Mouse (Mus musculus): Measurements from ENCODE around the gene Ptov1. TPM values are rescaled to one million over a fixed set of nuclear protein-coding genes. Genes with fewer than 3 reads are reported as not detected.

Gene Ptov1
- polyA plus RNA-seq, 1 experiment from 2014 or later = 454 TPM

DNA sequence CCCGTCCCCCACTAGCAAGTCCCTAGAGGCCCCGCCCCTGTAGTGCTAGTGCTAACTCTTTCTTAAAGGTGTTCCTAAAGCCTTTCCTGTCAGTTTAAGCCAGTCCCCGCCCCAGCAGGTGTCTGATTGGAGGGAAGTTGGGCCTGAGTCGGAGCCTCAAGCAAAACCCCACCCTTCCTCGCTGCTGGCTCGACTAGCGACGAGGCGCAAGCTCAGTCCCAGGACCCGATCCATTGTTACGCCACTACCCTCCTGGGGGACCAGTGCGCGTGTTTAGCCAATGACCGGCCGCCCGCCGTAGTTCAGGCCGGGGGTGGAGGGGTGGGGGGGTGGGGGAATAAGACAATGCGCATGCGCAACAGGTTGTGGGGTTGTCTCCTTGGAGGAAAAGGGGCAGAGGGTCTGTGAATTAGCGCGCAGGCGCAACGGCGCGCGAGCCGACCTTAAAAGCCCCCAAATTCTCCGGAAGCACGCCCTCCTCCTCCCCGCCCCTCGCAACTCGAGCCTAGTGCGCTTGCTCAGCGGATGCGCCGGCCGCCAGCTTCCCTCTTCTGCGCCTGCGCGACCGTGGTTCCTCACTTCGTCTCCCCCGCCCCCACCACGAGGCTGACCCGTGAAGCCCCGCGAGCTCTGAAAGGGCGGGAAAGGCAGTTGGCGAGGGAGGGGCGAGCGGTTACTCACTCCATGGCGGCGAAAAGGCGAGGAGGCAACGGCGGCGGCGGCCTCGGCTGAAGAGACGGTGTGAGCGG, 53.7 kb downstream of the Ptov1 start, which contains the start of the genes Nup62 and Il4i1:
Gene Nup62, plus strand, starts transcription at position 368 of the 749 bp plus-strand sequence.
Gene Il4i1, plus strand, starts transcription at position 667 of the 749 bp plus-strand sequence.
- Histone ChIP-seq H3K4me2 (replicated peaks) (peak within 1 kb of the TSS; percentile 67), H3K4me1 (replicated peaks; ENCODE audit: control insufficient read depth, insufficient read depth, low read length) (peaks cover 36% of the 10 kb centered on the region)

DNA sequence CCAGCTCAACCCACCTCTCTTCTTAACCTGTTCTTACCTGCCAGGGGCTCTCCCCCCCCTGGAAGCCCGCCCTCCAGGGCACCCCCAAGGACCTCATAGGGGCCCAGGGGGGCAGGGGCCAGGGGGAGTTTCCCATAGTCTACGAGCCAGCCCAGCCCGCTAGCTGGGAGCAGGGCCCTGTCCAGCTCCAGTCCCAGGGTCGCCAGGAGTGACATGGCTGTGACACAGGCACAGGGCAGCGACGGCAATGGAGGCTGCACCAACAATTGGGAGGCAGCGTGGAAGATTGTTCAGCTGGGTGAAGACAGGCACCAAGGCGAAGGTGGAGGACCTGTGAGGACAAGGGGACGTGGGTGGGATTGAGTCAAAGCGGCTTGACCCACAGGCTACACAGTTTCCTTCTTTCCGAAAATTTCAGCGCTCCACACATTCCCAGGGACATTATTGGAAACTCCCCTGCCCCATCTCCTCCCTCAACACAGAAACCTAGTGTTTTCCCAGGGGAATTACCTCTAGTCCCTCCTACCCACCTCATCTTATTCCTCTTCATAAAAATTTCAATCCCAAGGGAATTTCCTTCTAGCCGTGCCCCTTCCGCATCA, 54.5 kb downstream of the Ptov1 start:
- Histone ChIP-seq H3K9ac (peak overlapping the region; percentile 34; the same call in 1 of the 2 replicates), H3K9me3 (ENCODE audit: control insufficient read depth, low read length) (no peaks in the 10 kb centered on the region), H3K27me3 (ENCODE audit: control insufficient read depth, insufficient read depth, low read length) (no peaks in the 10 kb centered on the region), H3K4me1 (replicated peaks; ENCODE audit: control insufficient read depth, insufficient read depth, low read length) (peaks cover 36% of the 10 kb centered on the region), H3K4me3 (replicated peaks; ENCODE audit: low read length) (peak overlapping the region; percentile 83), H3K27ac (peak overlapping the region; percentile 53; the same call in 1 of the 2 replicates), H3K4me2 (replicated peaks) (peak overlapping the region; percentile 67), H3K36me3 (replicated peaks; ENCODE audit: control insufficient read depth, insufficient read depth) (no peaks in the 10 kb centered on the region)
- DNase-seq (ENCODE audit: low spot score) (no peak), ATAC-seq (ENCODE audit: low FRiP score) (no peak)
- WGBS = 23% methylated on average over 14 of the region's 14 CpGs

More for the DNA sequence above, 53.7 kb downstream of the Ptov1 start, which contains the start of the genes Nup62 and Il4i1:
- ATAC-seq (ENCODE audit: low FRiP score) (peak; percentile 93), DNase-seq (ENCODE audit: low spot score) (peak; percentile 99)
- Histone ChIP-seq H3K27ac (peak within 1 kb of the TSS; percentile 90), H3K4me3 (replicated peaks; ENCODE audit: low read length) (peak within 1 kb of the TSS; percentile 83), H3K36me3 (replicated peaks; ENCODE audit: control insufficient read depth, insufficient read depth) (no peaks in the 10 kb centered on the region), H3K9me3 (ENCODE audit: control insufficient read depth, low read length) (no peaks in the 10 kb centered on the region), H3K27me3 (ENCODE audit: control insufficient read depth, insufficient read depth, low read length) (no peaks in the 10 kb centered on the region), H3K9ac (peak within 1 kb of the TSS; percentile 80)
- under 1% methylated on average over 53 of the region's 62 CpGs for WGBS

DNA sequence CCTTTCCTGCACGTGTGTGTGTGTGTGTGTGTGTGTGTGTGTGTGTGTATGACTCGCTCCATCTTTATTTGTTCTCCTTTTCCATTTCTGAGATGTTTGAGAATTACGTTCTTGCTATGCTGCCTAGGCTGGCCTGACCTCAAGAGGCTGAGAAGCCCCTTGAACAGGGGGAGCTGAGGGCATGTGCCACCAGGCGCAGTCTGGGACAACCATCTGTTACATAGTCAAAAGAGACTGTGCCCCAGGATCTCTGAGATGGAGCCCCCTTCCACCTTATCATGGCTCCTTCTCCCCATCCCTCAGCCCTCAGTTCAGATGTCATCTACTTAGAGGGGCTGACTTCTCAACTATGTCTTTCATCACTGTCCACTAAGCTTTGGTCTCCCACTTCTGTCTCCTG, 55.2 kb downstream of the Ptov1 start:
- 96% methylated on average over 3 of the region's 4 CpGs for WGBS
- no peak overlapping the region for H3K9ac ChIP-seq
- H3K4me1 ChIP-seq (replicated peaks; ENCODE audit: control insufficient read depth, insufficient read depth, low read length) = peaks cover 31% of the 10 kb centered on the region
- no peak overlapping the region for H3K27ac ChIP-seq
- H3K27me3 ChIP-seq (ENCODE audit: control insufficient read depth, insufficient read depth, low read length) = no peaks in the 10 kb centered on the region
- no peak for DNase-seq (ENCODE audit: low spot score)
- ATAC-seq (ENCODE audit: low FRiP score) = no peak
- no peaks in the 10 kb centered on the region for H3K9me3 ChIP-seq (ENCODE audit: control insufficient read depth, low read length)
- no peak overlapping the region for H3K4me3 ChIP-seq (replicated peaks; ENCODE audit: low read length)
- no peak overlapping the region for H3K4me2 ChIP-seq (replicated peaks)
- no peaks in the 10 kb centered on the region for H3K36me3 ChIP-seq (replicated peaks; ENCODE audit: control insufficient read depth, insufficient read depth)

DNA sequence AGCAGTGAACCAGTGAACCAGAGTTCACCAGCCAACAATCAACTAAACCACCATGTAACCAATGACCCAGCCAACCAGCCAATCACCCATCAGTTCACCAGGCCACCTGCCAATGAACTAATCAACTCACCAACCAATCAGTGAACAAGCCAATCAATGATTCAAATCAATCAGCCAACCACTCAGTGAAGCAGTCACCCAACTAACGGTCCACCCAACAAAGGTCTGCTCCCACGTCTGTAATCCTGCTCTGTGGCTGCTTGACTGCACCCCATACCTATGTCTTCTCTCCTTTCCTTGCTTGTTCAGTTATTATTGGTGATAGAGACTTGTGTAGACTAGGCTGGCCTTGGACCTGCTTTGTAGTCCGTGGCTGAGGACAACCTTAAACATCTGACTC, 55.6 kb downstream of the Ptov1 start:
- H3K9me3 ChIP-seq (ENCODE audit: control insufficient read depth, low read length) = no peaks in the 10 kb centered on the region
- ATAC-seq (ENCODE audit: low FRiP score) (no peak), DNase-seq (ENCODE audit: low spot score) (no peak)
- H3K4me2 ChIP-seq (replicated peaks) = no peak overlapping the region
- 96% methylated on average over 3 of the region's 3 CpGs for WGBS
- H3K4me1 ChIP-seq (replicated peaks; ENCODE audit: control insufficient read depth, insufficient read depth, low read length) = peaks cover 28% of the 10 kb centered on the region
- no peaks in the 10 kb centered on the region for H3K36me3 ChIP-seq (replicated peaks; ENCODE audit: control insufficient read depth, insufficient read depth)
- no peak overlapping the region for H3K4me3 ChIP-seq (replicated peaks; ENCODE audit: low read length)
- H3K27ac ChIP-seq = no peak overlapping the region
- H3K9ac ChIP-seq = no peak overlapping the region
- no peaks in the 10 kb centered on the region for H3K27me3 ChIP-seq (ENCODE audit: control insufficient read depth, insufficient read depth, low read length)

MicroRNAs within 50 kb of the gene (microRNA counts, 519-probe panel; counts per million panel counts)
- microRNA mmu-miR-707 = not detected

Small RNA genes lying within 50 kb of the gene (microRNA-seq; reads per million reads assigned to microRNA genes)
- not detected for gene Mir707

Other genes starting within 250 kb of the Ptov1 start
- gene Myh14, start 198.9 kb downstream of the Ptov1 start, polyA plus RNA-seq (2014; fragmentation: Nextera tagmentation; extraction: Ambion mirVana) = 4.2 and 5.0 TPM in 2 replicates
- gene Izumo2, start 161.0 kb downstream of the Ptov1 start, polyA plus RNA-seq (2014; fragmentation: Nextera tagmentation; extraction: Ambion mirVana) = not detected in 2 replicates
- 24.5 and 28.8 TPM in 2 replicates for gene Vrk3, start 121.4 kb downstream of the Ptov1 start, polyA plus RNA-seq (2014; fragmentation: Nextera tagmentation; extraction: Ambion mirVana)
- gene Zfp473, start 118.7 kb downstream of the Ptov1 start, polyA plus RNA-seq (2014; fragmentation: Nextera tagmentation; extraction: Ambion mirVana) = 1.4 and 1.5 TPM in 2 replicates
- 25.4 and 30.0 TPM in 2 replicates for gene Nup62, start 53.7 kb downstream of the Ptov1 start, polyA plus RNA-seq (2014; fragmentation: Nextera tagmentation; extraction: Ambion mirVana)
- 1.3 TPM in 2 replicates for gene Il4i1, start 53.4 kb downstream of the Ptov1 start, polyA plus RNA-seq (2014; fragmentation: Nextera tagmentation; extraction: Ambion mirVana)
- gene Atf5, start 53.1 kb downstream of the Ptov1 start, polyA plus RNA-seq (2014; fragmentation: Nextera tagmentation; extraction: Ambion mirVana) = 2.2 and 2.5 TPM in 2 replicates
- gene Akt1s1, start 20.8 kb downstream of the Ptov1 start, polyA plus RNA-seq (2014; fragmentation: Nextera tagmentation; extraction: Ambion mirVana) = 57.6 and 59.1 TPM in 2 replicates
- gene Tbc1d17, start 20.7 kb downstream of the Ptov1 start, polyA plus RNA-seq (2014; fragmentation: Nextera tagmentation; extraction: Ambion mirVana) = 98.5 and 104 TPM in 2 replicates
- 23.4 and 26.5 TPM in 2 replicates for gene Pnkp, start 12.6 kb downstream of the Ptov1 start, polyA plus RNA-seq (2014; fragmentation: Nextera tagmentation; extraction: Ambion mirVana)
- gene Med25, start 22.9 kb upstream of the Ptov1 start, polyA plus RNA-seq (2014; fragmentation: Nextera tagmentation; extraction: Ambion mirVana) = 87.5 and 90.6 TPM in 2 replicates
- gene Fuz, start 26.3 kb upstream of the Ptov1 start, polyA plus RNA-seq (2014; fragmentation: Nextera tagmentation; extraction: Ambion mirVana) = 15.9 and 16.0 TPM in 2 replicates
- gene Ap2a1, start 59.7 kb upstream of the Ptov1 start, polyA plus RNA-seq (2014; fragmentation: Nextera tagmentation; extraction: Ambion mirVana) = 123 and 135 TPM in 2 replicates
- 0.14 and 0.33 TPM in 2 replicates for gene Tsks, start 73.4 kb upstream of the Ptov1 start, polyA plus RNA-seq (2014; fragmentation: Nextera tagmentation; extraction: Ambion mirVana)
- gene Cpt1c, start 105.1 kb upstream of the Ptov1 start, polyA plus RNA-seq (2014; fragmentation: Nextera tagmentation; extraction: Ambion mirVana) = 53.3 and 53.8 TPM in 2 replicates
- 194 and 210 TPM in 2 replicates for gene Prmt1, start 116.8 kb upstream of the Ptov1 start, polyA plus RNA-seq (2014; fragmentation: Nextera tagmentation; extraction: Ambion mirVana)
- 52.1 and 56.9 TPM in 2 replicates for gene Irf3, start 127.9 kb upstream of the Ptov1 start, polyA plus RNA-seq (2014; fragmentation: Nextera tagmentation; extraction: Ambion mirVana)
- 9.2 and 12.6 TPM in 2 replicates for gene Bcl2l12, start 128.9 kb upstream of the Ptov1 start, polyA plus RNA-seq (2014; fragmentation: Nextera tagmentation; extraction: Ambion mirVana)
- 59.7 and 61.9 TPM in 2 replicates for gene Scaf1, start 146.6 kb upstream of the Ptov1 start, polyA plus RNA-seq (2014; fragmentation: Nextera tagmentation; extraction: Ambion mirVana)
- gene Rras, start 148.2 kb upstream of the Ptov1 start, polyA plus RNA-seq (2014; fragmentation: Nextera tagmentation; extraction: Ambion mirVana) = 14.2 and 15.2 TPM in 2 replicates
- 16.5 and 16.8 TPM in 2 replicates for gene Prr12, start 183.1 kb upstream of the Ptov1 start, polyA plus RNA-seq (2014; fragmentation: Nextera tagmentation; extraction: Ambion mirVana)
- gene Nosip, start 192.6 kb upstream of the Ptov1 start, polyA plus RNA-seq (2014; fragmentation: Nextera tagmentation; extraction: Ambion mirVana) = 57.9 and 62.1 TPM in 2 replicates
- gene Prrg2, start 192.9 kb upstream of the Ptov1 start, polyA plus RNA-seq (2014; fragmentation: Nextera tagmentation; extraction: Ambion mirVana) = 12.8 and 13.9 TPM in 2 replicates
- gene Rcn3, start 222.4 kb upstream of the Ptov1 start, polyA plus RNA-seq (2014; fragmentation: Nextera tagmentation; extraction: Ambion mirVana) = 77.7 and 93.3 TPM in 2 replicates
- gene Fcgrt, start 234.1 kb upstream of the Ptov1 start, polyA plus RNA-seq (2014; fragmentation: Nextera tagmentation; extraction: Ambion mirVana) = 37.7 and 40.5 TPM in 2 replicates